Mouse (Mus musculus) myocyte (in vitro differentiated cells): ENCODE data around the gene Myl12a.

ENCODE experiments used
- CEBPB ChIP-seq: IDR thresholded peaks from 2 replicates; pipeline ENCODE4 v1.6.1; 2011; ENCODE audit warnings: mild to moderate bottlenecking, moderate library complexity; ENCODE audit not compliant: poor library complexity, insufficient read depth, severe bottlenecking
- E2F4 ChIP-seq: IDR thresholded peaks from one replicate; pipeline ENCODE4 v1.6.1; 2011; ENCODE audit warnings: mild to moderate bottlenecking, control low read depth, moderate library complexity; ENCODE audit not compliant: insufficient read depth
- MAX ChIP-seq: IDR thresholded peaks from one replicate; pipeline ENCODE4 v1.6.1; 2011; ENCODE audit warnings: low read depth, mild to moderate bottlenecking, control low read depth
- MYOD1 ChIP-seq, 3 experiments: IDR thresholded peaks; one replicate each; pipeline ENCODE4 v1.6.1; 2011; ENCODE audit warnings: control low read depth in 2 of 3, low read depth in 2 of 3, mild to moderate bottlenecking in 2 of 3, moderate library complexity in 1 of 3; ENCODE audit not compliant: insufficient read length in 2 of 3, control insufficient read depth in 1 of 3
- MYOG ChIP-seq, 3 experiments: IDR thresholded peaks; one replicate each; pipeline ENCODE4 v1.6.1; 2011; ENCODE audit warnings: control low read depth in 2 of 3, low read depth in 2 of 3, mild to moderate bottlenecking in 2 of 3; ENCODE audit not compliant: insufficient read length in 2 of 3, control insufficient read depth in 1 of 3, insufficient read depth in 1 of 3
- POLR2A ChIP-seq: IDR thresholded peaks from one replicate; pipeline ENCODE4 v1.6.1; 2011; ENCODE audit warnings: low read depth, mild to moderate bottlenecking, control low read depth, moderate library complexity; ENCODE audit not compliant: insufficient read length
- POLR2AphosphoS2 ChIP-seq: IDR thresholded peaks from one replicate; pipeline ENCODE4 v1.6.1; 2011; ENCODE audit warnings: low read depth, control low read depth; ENCODE audit not compliant: insufficient read length
- REST ChIP-seq: IDR thresholded peaks from one replicate; pipeline ENCODE4 v1.6.1; 2011; ENCODE audit warnings: mild to moderate bottlenecking, control low read depth, moderate library complexity; ENCODE audit not compliant: insufficient read depth, insufficient read length
- SRF ChIP-seq: IDR thresholded peaks from one replicate; pipeline ENCODE4 v1.6.1; 2011; ENCODE audit warnings: low read depth; ENCODE audit not compliant: control insufficient read depth, insufficient read length
- TCF12 ChIP-seq: IDR thresholded peaks from one replicate; pipeline ENCODE4 v1.6.1; 2011; ENCODE audit warnings: mild to moderate bottlenecking, control low read depth; ENCODE audit not compliant: poor library complexity, insufficient read depth, severe bottlenecking
- TCF3 ChIP-seq: IDR thresholded peaks from one replicate; pipeline ENCODE4 v1.6.1; 2011; ENCODE audit warnings: low read depth, control low read depth; ENCODE audit not compliant: insufficient read length
- USF1 ChIP-seq: IDR thresholded peaks from one replicate; pipeline ENCODE4 v1.6.1; 2011; ENCODE audit warnings: low read depth, mild to moderate bottlenecking, control low read depth, moderate library complexity

DNA sequence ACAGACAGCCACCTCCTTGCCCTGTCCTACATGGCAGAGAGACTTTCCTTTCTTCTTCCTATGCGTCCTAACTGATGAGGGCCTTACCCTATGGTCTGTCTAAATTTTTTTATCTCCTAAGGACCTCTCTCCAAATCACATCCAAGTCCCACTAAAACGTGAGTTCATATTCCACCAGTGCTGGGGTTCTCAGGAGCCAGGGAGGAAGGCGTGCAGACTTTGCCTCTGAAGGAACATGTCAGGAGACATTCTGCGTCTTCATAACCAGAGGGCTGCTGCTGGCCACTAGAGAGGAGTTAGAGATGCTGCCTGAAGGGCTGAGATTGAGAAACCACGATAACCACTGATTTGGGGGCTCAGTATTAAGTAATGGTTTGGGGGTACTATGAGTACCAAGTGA is 4.3 kb upstream of the Myl12a start:
- TF ChIP-seq E2F4 (no peak), MAX (no peak), TCF12 (no peak), POLR2A (no peak), POLR2AphosphoS2 (no peak), USF1 (no peak), MYOG (IDR thresholded peaks at IDR 0.05; ENCODE audit: control insufficient read depth in 1 of 3, insufficient read depth in 1 of 3, insufficient read length in 2 of 3, low read depth in 2 of 3) (no peak), CEBPB (no peak), SRF (no peak), MYOD1 (IDR thresholded peaks at IDR 0.05; ENCODE audit: control insufficient read depth in 1 of 3, insufficient read length in 2 of 3, low read depth in 2 of 3) (no peak), REST (no peak), TCF3 (no peak)
